Mouse (Mus musculus) embryo, embryonic 10.5 days (tissue): ENCODE measurements around the gene Tifa.

Experiments used
- DNase-seq: peaks from one replicate; pipeline ENCODE4 v3.0.0-alpha.2; 2015; ENCODE audit warnings: low spot score

Gene Tifa

DNA sequence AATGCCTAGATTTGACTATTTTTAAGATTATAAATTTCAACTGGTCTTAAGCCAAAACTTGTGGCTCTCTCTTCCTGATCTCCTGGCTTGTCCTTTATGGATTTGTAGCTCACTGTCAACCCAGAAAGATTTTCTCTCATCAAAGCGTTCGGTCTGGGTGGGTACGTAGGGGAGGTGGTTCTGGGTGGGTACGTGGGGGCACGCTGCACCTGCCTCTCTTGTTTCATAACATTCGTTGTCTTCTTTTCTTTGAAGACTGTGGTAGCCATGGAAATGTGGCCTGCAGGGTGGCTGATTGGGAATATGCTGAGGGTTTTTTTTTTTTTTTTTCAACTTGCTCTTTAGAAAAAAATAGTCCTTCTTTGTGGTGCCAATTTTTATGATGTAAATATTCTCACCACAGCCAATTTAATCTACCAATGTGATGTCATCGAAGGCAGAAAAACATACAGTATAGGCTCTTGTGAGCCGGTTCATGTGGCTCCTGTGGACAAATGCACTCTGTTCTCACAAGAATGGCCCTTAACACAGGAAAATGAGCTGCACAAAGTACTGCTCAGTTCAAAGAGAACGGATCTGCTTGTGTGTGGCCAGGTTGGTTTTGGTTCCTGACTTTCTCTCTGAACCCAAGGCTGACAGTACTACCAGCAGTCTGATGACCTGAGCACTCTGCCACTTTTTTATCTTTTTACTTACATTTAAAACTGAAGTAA is 78.6 kb downstream of the Tifa start:
- no peak for DNase-seq

DNA sequence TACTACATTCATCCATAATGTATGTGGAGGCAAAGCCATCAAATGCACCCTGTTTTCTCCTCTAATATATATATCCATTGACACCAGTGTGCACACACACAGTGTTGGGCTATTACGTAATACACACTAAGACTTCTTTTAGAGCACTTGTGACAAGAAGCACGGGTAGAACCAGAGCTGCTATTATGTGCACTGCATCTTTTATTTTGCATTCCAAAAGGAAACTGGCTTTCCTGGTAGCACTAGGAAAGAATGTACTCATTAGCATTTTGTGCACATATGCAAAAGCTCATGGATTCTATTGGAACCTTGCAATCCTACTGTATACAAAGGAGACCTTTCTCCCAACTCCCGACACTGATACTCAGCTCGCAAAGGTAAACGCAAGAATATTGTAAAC is 79.3 kb downstream of the Tifa start:
- no peak for DNase-seq

DNA sequence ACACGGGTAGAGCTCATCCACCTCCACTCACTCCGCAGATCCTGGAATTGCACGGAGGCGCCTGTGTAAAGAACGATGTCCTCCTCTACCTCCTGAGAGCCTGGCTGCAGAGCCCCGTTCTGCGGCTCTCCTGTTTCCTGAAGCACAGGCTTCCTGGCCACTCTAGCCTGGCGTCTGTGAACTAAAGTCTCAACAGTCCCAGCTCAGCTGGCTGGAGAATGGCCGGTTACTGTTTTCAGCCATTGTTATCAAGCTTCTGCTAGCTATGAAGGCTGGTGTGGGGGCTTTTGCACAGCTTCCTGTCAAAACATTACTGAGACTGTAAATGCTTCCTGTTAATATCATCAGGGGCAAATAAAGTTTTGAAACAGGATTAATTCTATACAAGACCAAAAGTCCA is 82.0 kb downstream of the Tifa start:
- DNase-seq: no peak

DNA sequence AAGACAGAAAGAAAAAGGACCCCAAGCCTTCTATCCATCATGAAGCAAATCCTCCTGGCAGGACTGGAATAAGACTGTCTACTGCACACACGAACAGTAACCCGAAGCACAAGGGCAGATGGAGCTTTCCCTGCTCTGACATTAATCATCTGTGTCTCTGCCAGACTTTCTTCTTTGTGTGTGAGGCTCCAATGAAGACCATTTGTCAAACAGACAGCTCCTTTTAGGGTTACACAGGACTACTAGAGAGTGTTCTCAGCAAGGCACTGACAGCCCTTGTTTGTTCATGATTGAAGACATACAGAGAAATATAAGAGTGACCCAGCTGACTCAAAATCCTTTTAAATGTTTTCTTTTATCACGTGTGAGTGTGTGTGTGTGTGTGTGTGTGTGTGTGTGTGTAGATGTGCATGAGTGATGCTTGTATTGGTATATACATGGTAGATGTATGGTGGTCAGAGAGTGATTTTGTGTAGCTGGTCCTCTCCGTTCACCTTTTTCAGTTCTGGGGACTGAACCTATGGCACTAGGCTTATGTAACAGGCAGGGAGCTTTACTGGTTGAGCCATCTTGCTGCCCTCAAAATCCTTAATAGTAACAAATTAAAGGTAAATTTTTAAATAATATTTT is 84.8 kb downstream of the Tifa start:
- DNase-seq: peak; percentile 84

DNA sequence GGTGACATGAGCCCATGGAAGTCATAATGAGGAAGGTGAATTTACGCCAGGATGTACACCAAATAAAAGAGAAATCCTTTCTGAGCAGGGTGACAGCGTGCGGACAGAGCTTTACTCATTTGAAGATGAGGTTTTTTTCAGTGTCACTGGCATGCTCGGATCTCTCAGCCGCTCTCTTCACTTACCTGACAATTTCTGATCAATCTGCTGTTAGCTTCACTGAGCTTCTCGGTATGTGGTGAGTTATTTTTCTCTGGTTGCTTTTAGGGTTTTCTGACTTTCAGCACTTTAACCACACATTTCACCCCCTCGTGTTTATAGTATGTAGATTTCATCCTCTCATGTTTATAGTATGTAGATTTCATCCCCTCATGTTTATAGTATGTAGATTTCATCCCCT is 85.5 kb downstream of the Tifa start:
- DNase-seq: no peak

DNA sequence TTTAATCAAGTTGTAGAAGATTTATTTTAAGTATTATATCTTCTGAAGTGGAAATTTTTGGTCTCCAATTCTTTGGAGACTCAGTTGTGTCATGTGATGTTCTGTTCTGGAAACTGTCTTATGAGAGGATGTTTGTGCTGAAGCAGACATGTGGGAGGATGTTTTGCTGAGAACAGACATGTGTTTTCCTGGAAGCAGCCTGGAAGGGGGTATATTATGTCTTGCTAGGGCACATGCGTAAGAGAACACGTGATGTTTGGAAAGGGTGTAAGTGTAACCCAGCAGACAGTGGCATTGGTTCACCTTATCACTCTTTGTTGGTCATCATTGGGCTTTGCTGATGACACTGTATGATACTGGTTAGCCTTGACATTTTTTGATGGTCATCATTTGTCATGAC is 85.9 kb downstream of the Tifa start:
- DNase-seq: no peak

DNA sequence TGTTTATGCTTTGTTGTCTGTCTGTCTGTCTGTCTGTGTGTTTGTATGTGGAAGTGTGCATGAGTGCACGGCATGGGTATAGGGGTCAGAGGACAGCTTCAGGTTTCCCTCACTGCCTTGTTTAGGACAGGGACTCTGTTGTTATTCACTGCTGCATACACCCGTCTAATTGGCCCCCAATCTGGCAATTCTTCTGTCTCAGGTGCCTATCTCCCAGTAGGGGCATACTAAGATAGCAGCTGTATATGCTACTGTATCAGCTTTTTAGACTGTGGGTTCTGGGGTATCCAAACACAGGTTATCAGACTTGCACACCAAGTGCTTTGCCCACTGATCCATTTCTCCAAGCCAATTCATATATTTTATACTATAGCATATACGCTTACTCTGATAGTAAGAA is 90.4 kb downstream of the Tifa start:
- DNase-seq: no peak

DNA sequence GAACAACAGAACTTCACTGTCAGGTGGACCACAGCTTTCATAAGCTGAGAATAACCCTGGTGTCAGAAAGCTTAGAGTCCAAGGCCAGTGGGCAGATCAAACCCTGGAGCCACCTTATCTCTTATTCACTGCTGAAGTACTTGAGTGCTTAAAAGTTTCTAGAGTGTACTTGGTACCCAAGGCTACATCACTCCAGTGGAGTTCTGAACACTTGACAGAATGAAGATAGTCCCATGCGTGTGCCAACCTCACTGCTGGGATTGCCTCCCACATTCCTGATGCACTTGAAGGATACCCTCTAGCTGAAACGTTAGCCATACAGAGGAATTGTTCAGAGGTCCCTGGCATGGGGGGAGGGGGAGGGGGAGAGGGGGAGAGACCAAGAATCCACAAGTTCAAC is 92.1 kb downstream of the Tifa start:
- DNase-seq: no peak
